Mouse (Mus musculus) gastrocnemius, postnatal 36 days (tissue): ENCODE measurements around the gene Col24a1. TPM values are rescaled to one million over a fixed set of nuclear protein-coding genes. Genes with fewer than 3 reads are reported as not detected.
"Not testable (repeated sequence)": the region's sequence is repeated elsewhere in the genome, so short reads cannot be mapped to it uniquely, and the experiment has no call there.

ENCODE experiments used
- DNase-seq, 2 experiments: peaks; one replicate each; pipeline ENCODE4 v3.0.0; 2022
- intact Hi-C: fragments of 180-260 bp; cut with DNase I; formaldehyde crosslinking; loops from one replicate; pipeline ENCODE4 v1.15.1; 2025
- total RNA-seq, 2 experiments: library from RNA; stranded (reverse); gene quantifications; 2 replicates each; pipeline ENCODE4 v1.2.3; 2021

Col24a1 gene
- total RNA-seq, 2 experiments from 2014 or later, result 1.3 to 1.8 TPM

- intact Hi-C loops, result loop anchor here (5.0 kb wide), 2 partner anchors 150 to 295 kb away; partner anchors contain the start of gene Col24a1
- no peak for DNase-seq
Observed at GRCm38 (mm10) chr3:145442268-145442667, 150.0 kb downstream of the Col24a1 start.

DNA sequence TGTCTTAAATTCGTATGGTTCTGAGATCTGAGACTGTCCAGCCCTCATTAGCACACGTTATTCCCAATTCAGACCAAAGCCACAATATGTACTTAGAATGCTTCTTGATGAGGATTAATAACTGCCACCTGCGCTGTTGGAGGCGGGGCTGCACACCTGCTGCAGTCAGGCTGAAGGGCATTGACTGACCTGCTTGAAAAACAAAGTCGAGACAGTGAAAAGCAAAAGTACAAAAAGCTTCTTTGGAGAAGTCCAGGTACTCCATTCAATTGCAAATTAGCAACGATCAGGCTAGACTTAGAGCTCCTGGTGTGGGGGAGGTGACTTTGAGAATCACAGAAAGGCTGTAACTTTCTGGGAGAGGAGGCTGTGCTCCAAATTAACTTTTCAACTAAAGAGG is 150.9 kb downstream of the Col24a1 start:
- not testable (repeated sequence) for DNase-seq
- intact Hi-C loops, result loop anchor here (5.0 kb wide), 2 partner anchors 151 to 296 kb away; partner anchors contain the start of gene Col24a1

DNA sequence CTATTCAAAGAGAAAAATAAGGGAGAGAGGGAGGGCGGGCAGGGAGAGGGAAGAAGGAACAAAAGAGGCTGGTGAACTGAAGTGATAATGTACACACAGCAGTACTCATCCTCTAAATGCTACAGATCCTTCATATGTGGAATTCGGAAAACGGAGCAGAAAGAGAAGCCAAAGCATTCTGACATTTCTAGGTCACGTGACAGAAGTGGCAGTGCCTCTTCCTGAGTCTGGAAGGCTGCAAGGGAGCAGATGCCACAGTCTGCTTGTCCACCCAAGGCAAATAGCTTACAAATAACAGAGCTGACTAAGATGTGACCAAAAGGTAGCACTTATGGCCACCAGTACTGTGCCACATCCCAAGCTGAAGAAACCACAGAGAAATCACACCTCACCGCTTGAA is 164.8 kb downstream of the Col24a1 start:
- DNase-seq, result no peak
- intact Hi-C loops, result no loop called here

DNA sequence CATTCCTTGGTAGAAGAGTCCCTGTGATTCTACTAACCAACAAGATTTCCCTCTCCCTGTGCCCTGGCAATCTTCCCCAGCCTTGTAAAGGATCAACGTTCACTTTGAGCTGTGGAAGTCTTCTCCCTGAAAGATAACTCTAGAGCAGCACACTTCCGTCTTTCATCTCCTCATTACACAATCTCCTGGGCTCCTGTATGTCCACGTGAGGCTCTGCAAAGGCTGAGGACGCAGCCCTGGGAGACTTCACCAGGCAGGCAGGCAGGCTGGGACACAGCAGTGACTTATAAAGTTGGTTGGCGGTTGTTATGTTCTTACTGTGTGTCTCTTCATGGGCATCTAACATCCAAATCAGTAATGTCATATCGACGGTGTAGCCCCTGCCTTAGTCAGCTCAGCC is 170.1 kb downstream of the Col24a1 start:
- no peak for DNase-seq

GRCm38 (mm10) chr3:145463731-145464130 is 171.5 kb downstream of the Col24a1 start:
- no peak for DNase-seq
- intact Hi-C loops, result no loop called here

More for the DNA sequence above, 170.1 kb downstream of the Col24a1 start:
- intact Hi-C loops, result no loop called here

GRCm38 (mm10) chr3:145471094-145471493 is 178.8 kb downstream of the Col24a1 start:
- DNase-seq, result no peak
- intact Hi-C loops, result no loop called here

DNA sequence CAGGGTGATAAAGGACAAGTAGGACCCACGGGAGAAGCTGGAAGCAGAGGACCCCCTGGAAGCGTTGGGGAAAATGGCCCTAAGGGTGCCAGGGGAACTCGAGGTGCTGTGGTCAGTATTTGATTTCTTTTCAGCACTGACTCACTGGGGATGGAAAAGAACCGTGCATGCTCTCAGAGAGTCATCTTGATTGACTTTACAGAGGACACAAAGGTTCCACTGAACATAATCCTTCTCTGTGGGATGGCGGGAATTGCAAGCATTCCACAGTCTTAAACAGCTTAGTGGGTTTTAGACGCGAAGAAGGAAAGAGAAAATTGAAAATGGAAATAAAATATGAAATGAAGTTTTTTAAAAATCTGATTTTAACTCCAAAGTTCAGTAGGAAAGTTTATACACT is 181.9 kb downstream of the Col24a1 start:
- intact Hi-C loops, result no loop called here

DNA sequence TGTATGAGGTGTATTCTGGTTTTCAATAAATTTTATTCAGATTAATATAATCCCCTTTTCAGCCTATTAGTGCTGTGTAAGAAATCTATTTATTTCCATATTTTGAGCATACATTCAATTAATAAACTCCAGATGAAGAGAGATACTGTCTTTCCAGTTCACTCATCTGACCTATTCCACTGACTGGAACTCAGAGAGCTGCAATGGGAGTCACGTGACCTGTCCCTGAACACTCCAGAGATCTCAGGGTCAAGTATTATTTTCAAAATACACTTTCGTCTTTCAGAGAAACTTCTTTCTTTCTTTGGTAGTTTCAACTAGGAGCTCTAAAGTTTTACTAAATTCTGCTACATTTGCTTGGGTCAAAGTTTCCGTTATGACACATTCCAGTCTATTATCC is 184.4 kb downstream of the Col24a1 start:
- intact Hi-C loops, result no loop called here
- DNase-seq, result no peak

More for the DNA sequence above, 181.9 kb downstream of the Col24a1 start:
- no peak for DNase-seq

DNA sequence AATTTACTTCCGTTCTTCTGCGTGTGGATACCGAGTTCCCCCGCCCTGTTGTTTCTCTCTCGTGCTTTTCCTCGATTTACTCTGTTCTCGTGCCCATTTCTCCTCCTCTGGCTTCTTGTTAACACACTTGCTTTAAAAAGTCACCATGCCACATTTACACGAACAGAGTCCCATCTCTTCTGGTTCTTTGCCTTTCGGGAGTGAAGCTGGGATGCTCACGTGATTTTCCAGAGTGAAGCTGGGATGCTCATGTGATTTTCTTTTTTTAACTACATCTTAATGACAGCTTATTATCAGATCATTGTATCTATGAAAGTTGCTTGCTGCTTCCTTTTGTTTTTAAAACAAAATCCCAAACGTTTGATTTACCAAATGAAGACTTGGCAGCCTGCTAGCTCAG is 184.8 kb downstream of the Col24a1 start:
- intact Hi-C loops, result no loop called here

DNA sequence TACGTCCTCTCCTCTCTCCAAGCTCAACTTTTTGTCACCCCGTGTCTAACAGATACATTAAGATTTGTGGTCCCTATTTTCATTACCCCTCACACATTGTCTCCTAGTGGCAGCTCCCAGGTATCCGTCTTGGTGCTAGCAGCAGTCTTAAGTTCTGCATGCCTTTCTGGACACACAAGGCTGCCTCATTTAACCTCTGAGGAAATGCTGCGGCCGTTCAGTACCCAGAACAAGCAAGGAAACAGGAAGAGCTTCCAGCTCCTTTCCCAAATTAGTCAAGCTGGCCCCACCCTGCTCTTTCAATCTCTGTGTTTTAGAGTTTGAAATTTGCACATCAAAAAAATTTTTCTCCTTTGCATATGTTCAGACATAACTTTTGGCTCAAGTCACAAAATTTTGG is 186.2 kb downstream of the Col24a1 start:
- intact Hi-C loops, result no loop called here
- no peak for DNase-seq

More for the DNA sequence above, 184.8 kb downstream of the Col24a1 start:
- DNase-seq, result no peak

DNA sequence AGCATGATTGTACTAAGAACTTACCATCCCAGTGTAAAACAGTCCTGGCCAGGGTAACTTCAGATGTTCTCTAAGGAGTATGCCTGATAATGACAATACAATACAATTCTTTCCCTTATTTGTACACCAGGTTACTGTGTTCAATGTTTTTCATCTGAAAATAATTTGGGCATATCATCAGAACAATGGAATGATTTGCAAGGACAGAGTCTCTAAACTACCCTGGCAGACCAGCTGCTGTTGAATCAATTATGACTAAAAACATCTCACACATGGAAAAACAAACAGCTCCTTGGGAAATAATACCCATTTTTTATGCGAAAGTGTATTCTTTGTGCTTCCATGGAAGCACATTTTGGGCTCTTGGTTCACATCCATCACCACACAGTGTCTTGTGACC is 198.0 kb downstream of the Col24a1 start:
- intact Hi-C loops, result no loop called here
- no peak for DNase-seq

DNA sequence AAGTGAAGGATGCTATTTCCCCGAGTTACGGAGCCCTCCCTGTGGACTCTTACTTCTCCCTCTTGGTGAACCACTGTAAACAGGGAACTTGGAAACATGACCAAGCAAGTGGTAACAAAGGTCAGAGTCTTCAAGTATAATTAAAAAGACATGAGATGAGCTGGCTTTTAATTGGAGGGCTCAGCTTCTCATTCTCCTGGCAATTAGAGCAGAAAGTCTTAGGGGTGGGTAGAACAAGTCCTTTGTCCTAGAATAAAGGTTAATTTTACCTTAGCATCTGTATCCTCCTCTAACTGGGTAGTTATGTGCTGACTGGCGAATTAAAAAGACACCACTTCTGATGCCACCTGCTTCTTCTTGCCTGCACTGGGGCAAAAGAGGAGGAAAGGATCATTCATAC is 199.1 kb downstream of the Col24a1 start:
- intact Hi-C loops, result no loop called here
- DNase-seq, result no peak

DNA sequence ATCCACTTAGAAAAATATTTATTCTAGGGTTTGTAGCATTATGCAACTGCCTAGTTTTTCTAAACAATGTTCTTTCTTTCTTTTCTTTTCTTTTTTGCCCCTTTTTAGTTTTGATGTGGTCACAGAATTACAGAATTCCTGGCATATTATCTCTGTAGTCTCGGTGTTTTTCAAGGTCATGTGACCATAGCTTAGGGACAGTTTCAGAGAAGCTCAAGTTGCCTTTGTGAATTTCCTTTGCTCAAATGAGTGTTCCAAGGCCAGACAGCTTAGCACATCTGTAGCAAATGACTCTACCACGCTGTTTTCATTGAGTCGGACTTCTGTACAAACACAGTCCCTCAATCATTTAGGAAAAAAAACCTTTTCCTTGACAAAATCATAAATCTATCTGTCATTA is 205.9 kb downstream of the Col24a1 start:
- no peak for DNase-seq
- intact Hi-C loops, result no loop called here

- intact Hi-C loops, result no loop called here
- no peak for DNase-seq
Observed at GRCm38 (mm10) chr3:145498893-145499292, 206.6 kb downstream of the Col24a1 start.

DNA sequence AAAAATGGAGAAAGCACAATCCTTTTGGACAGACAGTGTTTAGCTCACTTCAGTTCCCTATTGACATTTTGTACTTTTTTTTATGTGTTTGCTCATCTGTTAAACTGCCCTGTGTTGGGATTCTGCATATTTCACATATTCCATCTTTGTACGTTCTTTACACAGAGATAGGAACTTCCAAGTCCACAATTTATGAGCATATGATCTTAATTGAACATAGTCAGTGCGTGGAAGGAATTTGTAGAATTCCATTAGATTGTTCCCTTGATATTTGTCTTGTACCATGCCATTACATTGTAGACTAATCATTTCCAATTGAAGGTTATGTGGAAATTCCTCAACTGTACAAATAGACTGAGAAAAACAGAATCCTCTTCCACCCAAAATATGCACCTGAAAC is 212.6 kb downstream of the Col24a1 start:
- intact Hi-C loops, result no loop called here
- no peak for DNase-seq

DNA sequence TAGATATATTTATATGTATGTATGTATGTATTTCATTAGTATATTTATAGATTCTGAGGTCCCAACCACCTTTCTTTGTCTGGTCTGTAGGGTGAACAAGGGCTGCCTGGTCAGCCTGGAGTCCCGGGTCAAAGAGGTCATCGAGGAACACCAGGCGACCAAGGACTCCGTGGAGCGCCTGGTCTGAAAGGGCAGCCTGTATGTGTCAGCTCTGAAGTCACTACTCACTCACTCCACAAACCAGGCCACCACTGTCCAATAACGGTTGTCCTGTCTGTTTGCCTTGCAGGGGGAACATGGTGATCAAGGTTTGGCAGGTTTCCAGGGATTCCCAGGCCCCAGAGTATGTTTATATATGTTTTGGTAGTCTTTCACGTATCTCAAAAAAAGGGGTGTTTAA is 216.3 kb downstream of the Col24a1 start:
- intact Hi-C loops, result no loop called here
- no peak for DNase-seq

GRCm38 (mm10) chr3:145514197-145514596 is 221.9 kb downstream of the Col24a1 start:
- DNase-seq, result no peak
- intact Hi-C loops, result no loop called here

GRCm38 (mm10) chr3:145521528-145522080 is 229.3 kb downstream of the Col24a1 start:
- intact Hi-C loops, result no loop called here
- no peak for DNase-seq

GRCm38 (mm10) chr3:145522311-145522710 is 230.0 kb downstream of the Col24a1 start:
- no peak for DNase-seq
- intact Hi-C loops, result no loop called here

DNA sequence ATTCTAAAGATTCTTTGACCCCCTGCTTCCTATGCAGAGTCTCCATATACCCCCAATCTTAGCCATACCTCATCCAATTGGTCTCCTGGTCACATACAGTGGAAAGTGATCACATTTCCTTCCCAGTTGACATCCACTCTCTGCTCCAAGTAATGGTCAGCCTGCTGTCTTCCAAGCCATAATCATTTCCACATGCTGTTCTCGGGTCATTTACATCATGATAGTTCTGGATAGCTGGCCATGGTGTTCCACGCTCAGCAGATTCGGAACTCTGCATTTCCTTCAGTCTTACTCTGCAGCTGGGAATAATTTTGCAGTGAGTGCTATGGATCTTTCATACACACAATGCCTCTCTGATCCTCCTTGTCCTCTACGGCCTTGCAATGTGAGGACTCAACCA is 233.0 kb downstream of the Col24a1 start:
- intact Hi-C loops, result no loop called here
- DNase-seq, result no peak

DNA sequence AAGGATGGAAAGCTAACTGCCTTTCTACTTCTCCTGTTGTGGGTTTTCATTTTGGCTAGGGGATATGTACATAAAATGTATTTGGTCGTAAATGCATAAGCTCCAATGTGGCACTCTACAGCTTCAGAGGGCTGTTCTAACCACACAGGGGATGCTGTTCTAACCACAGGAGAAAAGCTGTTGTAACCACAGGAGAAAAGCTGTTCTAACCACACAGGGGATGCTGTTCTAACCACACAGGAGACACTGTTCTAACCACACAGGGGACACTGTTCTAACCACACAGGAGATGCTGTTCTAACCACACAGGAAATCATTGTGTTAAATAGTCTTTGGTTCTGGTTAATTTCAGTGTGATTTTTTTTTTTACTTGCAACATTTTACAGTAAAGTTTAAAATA is 245.6 kb downstream of the Col24a1 start:
- no peak for DNase-seq
- intact Hi-C loops, result no loop called here

- intact Hi-C loops, result no loop called here
- DNase-seq, result no peak
Observed at GRCm38 (mm10) chr3:145548441-145549415, 256.5 kb downstream of the Col24a1 start.
